Mouse (Mus musculus): ENCODE measurements around the gene Chrna5.

- TF ChIP-seq MAX (IDR thresholded peaks at IDR 0.05; ENCODE audit: low read depth): no peak
- no peak for TF ChIP-seq SRF (IDR thresholded peaks at IDR 0.05; ENCODE audit: control insufficient read depth, insufficient read length, low read depth)
- no peak for TF ChIP-seq MYOG (IDR thresholded peaks at IDR 0.05; ENCODE audit: control insufficient read depth in 1 of 3, insufficient read depth in 1 of 3, insufficient read length in 2 of 3, low read depth in 2 of 3)
- no peak for TF ChIP-seq POLR2A (IDR thresholded peaks at IDR 0.05; ENCODE audit: insufficient read length, low read depth)
- TF ChIP-seq TCF3 (IDR thresholded peaks at IDR 0.05; ENCODE audit: insufficient read length, low read depth): no peak
- TF ChIP-seq USF1 (IDR thresholded peaks at IDR 0.05; ENCODE audit: low read depth): no peak
- TF ChIP-seq MYOD1 (IDR thresholded peaks at IDR 0.05; ENCODE audit: control insufficient read depth in 1 of 3, insufficient read length in 2 of 3, low read depth in 2 of 3): no peak
- TF ChIP-seq E2F4 (IDR thresholded peaks at IDR 0.05; ENCODE audit: insufficient read depth): no peak
- TF ChIP-seq POLR2AphosphoS2 (IDR thresholded peaks at IDR 0.05; ENCODE audit: insufficient read length, low read depth): no peak
These were observed 63.0 kb downstream of the Chrna5 start for GRCm38 (mm10) chr9:55043688-55044087.
